Mouse (Mus musculus): ENCODE data around the gene Brip1.
A peak's percentile ranks its signal among the peaks of the same experiment; 100 is the strongest.

Brip1 gene

DNA sequence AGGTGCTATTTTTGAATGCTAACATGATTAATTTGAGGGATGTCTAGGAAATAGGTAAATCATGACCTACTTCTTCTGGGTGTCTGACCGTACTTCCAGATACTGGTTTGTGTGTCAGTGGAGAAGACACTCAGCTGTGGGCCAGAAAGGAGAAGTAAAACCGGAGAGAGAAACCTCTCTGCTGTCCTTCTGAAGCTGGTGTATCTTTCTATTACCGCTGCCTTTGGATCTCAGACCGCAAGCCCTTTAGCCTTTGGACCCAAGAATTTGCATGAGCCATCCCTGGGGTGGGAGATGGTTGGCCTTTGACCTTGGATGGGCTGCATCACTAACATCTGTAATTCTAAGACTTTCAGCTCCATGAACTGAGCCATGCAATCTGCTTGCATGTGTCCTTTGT, 93.7 kb downstream of the Brip1 start:
- DNase-seq (ENCODE audit: low spot score) = no peak

DNA sequence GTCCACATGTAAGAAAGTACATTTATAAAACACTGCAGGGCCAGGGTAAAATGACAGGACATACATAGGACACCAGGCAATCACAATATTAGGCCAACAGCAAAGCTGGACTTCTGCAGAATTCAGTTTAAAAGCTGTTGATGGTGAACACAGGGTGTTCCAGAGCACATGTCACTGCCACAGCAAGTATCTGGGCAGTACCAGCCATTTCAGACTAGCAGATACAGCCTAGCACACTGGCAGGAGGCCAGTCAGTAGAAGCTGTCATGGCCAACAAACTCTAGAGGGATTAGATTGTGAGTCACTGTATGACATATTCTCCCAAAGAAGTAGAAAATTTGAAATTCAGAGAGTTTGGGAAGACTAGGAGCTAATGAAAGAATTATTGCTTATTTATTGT, 94.4 kb downstream of the Brip1 start:
- no peak for DNase-seq (ENCODE audit: low spot score)

DNA sequence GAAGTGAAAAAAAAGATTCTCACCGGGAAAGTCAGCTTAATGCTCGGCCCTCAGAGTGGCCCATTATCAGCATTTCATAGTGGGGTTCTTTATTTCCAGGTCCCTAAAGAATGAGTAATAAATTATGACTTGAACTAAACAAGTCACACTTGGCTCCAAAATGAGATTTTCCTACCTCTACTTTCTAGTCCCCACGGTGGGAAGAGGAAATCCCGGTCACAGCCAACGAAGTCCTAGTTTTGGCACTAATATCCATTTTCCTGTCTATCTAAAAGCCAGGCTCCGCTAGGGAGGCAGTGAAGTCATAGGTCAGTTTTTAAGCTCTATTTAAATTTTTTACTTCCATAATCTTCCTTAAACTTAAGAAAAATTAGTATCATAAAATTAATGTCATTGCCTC, 99.8 kb downstream of the Brip1 start:
- no peak for DNase-seq (ENCODE audit: low spot score)

DNA sequence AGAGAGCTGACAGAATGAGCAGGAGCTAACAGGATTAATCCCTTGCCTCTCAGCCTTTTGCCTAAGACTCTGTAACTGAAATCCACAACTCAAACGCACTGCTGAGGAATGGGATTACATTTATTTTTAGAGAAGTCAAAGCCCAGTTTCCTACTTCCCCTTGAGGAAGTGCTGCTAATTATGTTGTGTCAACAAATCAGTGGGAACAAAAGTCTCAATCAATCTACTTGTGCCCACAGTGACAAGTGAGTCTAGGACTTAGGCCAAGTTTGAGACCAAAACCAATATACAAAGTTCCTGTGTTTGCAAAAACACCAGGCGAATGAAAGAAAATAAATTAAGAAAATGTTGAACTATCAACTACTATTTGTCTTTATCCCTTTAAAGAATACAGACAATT, 101.7 kb downstream of the Brip1 start:
- DNase-seq (ENCODE audit: low spot score) = no peak

DNA sequence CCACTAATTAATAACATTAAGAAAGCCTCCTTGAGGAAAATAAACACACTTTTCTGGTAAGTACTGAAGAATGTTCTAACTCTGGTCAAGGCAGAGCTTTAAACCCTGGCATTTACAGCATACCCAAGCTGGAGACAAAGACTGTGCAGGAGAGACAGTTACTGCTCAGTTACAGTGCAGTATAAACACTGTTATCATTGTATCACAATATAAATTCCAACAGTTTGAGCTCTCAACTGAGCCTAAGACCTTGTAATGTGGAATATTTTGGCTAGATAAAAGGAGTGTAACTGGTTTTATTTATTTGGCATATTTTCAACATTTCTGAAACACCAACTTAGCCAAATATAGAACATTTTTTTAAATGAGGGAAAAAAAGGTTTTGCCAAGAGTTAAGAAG, 112.2 kb downstream of the Brip1 start:
- no peak for DNase-seq (ENCODE audit: low spot score)

DNA sequence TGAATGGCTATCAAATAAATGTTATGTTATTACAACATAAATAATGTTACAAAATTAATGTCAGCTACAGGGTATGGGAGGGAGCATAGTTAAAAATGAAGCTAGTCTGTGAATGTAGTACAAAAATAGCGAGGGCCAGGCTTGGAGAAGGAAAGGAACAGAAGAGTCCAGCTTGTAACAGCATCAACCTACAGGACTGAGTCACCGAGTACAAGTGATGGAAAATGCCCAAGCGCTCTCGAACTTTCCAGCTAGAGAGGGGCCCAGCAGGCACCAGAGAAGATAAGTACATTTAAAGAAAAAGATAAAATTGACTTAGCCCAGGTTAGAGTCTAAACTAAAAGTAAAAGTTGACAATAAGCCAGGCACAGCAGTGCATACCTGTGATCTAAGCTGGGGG, 116.5 kb downstream of the Brip1 start:
- DNase-seq (ENCODE audit: low spot score) = no peak

DNA sequence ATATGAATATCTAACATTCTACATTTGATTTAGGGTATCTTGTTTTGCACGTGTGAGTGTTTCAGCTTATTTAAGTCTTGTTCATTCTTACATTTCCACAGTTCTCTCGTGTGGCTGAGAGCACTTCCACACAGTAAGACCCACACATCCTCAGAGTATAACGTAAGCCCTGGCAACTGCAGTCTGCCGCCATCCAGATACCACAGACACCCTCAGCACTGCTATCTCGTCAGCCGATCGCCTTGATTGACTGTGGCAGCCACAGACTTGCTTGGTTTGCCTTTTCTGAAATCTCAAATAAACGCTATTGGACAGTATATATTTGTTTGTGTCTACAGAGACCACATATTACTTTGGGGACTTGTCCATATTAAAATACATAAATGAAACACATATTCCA, 123.0 kb downstream of the Brip1 start:
- DNase-seq (ENCODE audit: low spot score) = no peak

DNA sequence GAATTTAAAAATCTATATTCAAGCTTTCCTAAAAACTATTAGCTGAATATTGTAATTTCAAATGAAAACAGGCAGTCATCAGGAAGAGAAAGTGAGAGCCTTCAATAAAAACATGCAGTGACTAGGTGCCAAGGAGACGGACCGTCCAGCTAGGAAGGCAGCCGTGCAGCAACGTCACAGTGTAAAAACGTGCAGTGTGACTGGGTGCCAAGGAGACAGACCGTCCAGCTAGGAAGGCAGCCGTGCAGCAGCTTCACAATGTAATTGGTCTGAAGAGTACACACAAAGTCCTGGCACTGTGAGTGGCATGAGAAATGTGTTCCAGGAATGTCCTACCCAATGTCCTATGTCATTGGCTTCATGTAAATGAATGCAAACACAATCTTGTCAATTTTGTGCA, 124.0 kb downstream of the Brip1 start:
- DNase-seq (ENCODE audit: low spot score) = no peak

DNA sequence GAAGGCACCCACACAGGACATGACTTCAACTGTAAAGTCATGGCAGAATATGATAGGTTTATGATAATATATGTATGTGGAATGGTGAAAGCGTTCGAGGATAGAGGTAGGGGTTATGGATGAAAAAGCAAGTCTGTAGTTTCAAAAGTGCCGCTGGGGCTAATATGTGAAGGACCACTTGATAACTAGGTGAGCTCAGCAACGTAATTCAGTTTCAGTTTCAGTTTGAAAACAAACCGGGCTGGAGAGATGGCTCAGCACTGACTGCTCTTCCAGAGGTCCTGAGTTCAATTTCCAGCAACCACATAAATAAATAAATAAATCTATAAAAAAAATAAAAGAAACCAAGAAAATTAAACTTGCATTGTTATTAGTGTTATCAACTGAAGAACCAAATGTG, 124.6 kb downstream of the Brip1 start:
- no peak for DNase-seq (ENCODE audit: low spot score)

DNA sequence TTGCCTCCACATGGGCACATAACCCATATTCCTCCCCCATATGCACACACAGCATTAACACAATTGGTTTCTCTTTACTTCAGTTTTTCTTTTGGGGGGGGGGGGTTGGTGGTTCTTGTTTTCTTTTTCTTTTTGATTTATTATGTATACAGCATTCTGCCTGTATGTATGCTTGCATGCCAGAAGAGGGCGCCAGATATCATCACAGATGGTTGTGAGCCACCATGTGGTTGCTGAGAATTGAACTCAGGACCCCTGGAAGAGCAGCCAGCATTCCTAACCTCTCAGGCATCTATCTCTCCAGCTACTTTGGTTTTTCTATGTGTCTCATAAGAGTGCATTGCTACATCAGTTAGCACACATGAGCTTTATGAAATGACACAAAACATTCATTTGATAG, 125.6 kb downstream of the Brip1 start:
- no peak for DNase-seq (ENCODE audit: low spot score)

DNA sequence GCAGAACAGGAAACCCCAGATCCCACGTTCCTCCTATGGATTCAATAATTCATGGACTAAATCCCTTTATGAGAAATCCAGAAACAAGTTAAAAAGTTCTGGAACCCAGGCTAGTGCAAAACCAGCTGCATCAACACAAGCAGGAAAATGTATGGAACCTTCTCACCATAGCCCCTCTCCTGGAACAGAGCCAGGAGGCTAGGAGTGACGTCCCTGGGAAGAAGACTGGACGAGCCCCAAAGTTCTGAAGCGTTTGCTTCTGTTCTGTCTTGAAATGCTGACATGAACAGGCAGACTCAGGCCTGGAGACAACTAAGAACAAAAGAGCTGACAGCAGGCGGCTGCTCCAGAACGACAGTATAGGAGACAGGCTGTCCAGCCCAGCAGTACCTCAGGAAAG, 132.3 kb downstream of the Brip1 start:
- DNase-seq (ENCODE audit: low spot score) = no peak

DNA sequence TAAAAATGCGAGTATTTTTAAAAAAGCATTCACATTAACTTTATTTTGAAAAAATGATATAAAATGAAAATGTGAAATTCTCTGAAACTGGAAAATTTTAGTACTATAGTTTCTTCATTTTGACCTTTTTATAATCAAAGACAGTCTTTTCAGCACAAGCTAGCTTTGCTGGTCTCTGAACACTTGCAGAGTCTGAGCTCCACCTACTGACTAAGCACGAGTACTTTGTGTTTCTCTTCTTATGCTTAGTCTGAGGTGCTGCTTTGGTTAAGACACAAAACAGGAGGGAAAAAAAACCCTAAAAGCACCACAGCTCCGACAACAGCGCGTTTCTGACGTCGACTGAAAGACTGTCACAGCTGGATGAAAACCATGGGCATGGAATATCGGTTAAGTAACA, 133.8 kb downstream of the Brip1 start:
- no peak for DNase-seq (ENCODE audit: low spot score)

DNA sequence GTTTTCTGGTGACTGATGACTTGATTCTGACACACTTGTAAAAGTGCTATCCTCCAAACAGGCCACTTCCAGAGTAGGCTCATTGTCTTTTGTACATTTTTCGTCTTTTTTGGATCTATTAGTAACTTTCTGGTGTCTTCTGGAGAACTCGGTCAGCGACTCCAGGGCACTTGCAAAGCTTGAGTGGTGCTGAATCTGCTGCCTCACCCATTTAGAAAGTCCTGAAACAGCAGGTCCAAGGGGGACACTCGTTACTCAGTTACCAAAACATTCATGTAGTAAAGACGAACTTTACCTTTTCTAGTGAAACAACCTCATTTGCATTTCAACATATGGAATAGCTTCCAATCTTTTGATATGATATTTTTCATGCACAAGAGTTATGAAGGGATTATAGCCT, 136.1 kb downstream of the Brip1 start:
- DNase-seq (ENCODE audit: low spot score) = no peak

DNA sequence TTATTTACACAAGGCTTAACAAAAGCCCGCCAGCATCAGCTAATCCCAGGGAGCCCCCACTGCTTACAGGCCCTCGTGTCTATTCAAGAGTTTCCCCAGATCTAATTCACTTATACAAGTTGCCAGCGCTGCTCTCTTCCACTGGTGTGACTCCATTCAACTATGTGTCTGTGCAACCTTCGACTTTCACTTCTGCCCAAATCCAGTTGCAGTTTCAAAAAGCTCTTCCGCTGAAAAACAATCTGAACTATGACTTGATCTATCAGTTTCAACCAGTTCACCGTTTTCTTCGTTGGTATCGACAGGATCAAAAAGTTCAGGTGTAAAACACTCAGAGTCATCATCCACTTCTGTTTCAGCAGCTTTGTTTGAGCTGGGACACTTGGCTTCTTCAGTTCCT, 139.8 kb downstream of the Brip1 start:
- no peak for DNase-seq (ENCODE audit: low spot score)

DNA sequence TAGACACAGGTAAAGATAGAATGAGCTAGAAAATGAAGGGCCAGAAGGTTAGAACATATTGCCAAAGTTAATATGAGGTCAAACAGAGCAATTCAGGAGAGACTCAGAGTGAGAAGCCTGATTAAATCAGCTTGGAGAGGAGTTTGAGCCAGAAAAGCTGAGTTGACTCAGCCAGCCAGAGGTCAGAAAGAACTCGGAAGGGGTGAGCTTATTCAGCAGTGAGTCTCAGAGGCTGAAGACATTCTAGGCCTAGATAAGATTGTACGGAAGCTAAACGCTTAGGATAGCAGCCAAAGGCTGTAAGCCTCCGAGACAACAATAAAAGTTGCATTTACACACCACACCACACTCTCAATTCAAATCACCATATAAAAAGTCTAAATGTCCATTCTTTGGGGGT, 141.9 kb downstream of the Brip1 start:
- DNase-seq (ENCODE audit: low spot score) = no peak

DNA sequence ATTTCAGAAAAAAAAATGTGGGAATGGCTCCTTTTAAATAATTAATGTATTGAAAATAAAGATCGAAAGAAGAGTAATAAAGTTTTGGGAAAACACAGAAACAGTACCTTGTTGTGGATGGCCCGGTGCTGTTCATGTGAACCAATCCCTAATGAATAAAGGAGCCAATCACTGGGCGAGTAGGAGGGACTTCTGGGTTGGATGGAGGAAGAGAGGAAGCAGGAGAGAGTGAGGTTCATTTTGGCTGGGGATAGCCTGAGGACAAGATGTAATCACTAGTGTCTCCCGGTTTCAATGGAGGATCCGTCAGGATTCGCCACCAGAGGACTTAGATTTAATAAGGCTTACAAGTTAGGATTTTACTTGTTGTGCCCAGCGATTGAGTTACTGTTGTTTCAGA, 145.2 kb downstream of the Brip1 start:
- no peak for DNase-seq (ENCODE audit: low spot score)

DNA sequence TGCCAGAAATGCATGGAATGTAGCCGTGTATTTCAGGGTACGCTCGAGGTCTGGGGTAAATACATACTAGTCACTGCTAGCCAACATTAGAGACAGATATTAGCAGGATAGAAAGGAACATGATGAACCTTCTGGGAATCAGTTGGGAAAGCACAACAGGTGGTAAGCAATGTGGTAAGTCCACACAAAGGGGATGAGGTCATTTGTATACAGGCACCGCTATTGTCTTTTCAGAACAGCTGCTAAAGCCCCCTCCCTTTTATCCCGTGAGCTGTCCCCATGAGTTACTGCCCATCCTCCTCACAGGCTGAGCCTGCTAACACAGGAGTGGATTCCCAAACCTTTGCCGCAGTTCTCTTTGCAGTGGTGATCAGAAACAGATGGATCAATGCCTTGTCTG, 149.6 kb downstream of the Brip1 start:
- DNase-seq (ENCODE audit: low spot score) = peak; percentile 2

DNA sequence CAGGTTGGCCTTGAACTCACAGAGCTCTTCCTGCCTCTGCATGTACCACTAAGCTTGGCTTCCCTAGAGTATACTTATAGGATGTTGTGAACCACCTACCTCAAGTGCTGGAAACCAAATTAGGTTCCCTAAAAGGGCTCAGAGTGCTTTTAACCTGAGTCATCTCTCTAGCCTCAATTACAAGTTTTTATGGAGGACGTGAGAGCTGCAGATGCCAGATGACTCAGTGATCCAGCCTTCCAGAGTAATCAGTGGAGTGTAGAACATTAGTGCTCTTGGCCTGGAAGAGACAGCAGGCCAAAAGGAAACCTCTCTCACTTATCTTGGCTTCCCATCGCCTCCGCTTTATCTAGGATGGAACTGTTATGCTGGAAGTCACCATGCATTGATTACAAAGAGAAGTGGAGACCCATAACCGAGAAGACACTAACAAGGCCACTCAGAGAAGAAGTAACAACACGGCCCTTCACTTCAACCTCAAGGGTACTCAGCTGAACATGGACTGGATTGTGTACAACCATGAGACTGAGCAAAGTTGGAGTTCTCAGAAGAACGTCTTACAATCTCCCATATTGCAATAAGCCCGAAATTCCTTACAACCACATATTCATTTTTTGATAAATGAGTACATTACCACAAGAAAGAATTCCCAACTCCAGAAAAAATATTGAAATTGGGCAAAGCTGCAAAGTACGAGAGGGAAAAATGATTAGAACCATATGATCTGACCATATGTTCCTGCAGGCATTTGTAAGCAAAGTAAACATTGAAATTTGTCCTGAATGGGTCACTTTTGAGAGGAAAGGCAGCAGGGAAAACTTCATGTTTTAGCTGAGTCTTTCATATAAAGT, 150.3 kb downstream of the Brip1 start:
- no peak for DNase-seq (ENCODE audit: low spot score)

DNA sequence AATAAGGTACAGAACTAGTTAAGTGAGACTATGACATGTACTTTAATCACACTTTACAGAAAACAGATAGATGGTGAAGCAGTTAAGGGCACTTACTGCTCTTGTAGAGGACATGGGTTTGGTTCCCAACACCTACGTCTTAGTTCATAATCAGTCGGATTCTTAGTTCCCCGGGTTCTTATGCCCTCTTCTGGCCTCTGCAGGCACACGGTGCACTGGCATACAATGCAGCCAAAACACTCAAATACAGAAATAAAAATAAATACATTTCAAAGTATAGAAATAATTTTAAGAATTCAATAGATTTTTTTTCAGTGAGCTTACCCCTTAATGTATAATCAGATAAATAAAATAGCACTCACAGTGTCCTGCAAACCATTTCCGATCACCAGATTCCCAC, 161.0 kb downstream of the Brip1 start:
- no peak for DNase-seq (ENCODE audit: low spot score)

DNA sequence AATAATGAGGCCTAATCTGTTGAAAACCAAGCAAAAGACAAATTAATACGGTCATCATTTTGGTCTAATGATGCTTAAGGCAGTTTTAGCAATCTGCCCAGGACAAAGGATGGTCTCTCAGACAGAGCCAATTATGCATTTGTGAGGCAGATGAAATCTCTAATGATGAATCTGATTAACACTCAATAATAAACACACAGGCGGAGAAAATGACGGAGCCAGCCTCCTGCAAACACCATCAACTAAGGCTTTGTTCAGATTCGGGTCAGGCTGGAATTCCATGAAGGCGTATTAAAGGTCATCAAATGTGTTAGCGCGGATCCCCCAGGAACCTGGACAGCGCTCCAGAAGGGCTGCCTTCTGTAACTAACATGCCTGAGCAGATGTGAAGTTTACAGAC, 161.6 kb downstream of the Brip1 start:
- DNase-seq (ENCODE audit: low spot score) = no peak

DNA sequence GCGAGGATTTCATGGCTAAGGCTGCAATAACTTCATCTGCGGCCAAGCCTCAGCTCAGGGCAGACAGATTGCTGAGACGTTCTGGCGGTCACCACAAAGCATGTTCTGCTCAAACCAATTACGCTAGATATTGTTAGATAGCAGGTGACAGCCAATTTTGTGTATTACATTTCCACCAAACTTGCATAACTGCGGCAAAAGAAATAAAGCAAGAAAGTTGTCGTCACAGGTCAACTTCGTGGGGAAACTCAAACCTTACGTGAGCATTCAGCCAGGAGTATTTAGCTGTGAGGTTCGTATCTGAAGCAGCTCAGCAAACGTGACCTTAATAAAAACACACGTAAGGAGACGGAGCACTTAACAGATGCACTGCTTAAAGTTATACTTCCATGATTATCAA, 162.3 kb downstream of the Brip1 start:
- DNase-seq (ENCODE audit: low spot score) = no peak

DNA sequence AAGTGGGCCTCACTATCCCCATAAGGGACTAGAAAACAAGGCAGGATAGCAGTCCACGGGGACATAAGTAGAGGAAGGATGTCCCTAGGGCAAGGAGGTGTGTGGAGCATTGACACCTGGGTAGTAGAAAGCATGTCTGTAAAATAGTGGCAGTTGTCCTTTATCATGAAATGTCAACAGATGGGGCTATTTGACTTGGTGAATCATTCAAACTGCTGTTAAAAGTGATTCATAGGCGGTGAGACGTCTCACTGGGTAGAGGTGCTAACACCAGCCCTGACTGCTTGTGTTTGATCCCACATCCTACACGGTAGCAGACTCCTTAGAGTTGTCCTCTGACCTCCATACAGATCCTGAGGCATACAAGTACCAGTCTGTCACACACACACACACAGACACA, 168.1 kb downstream of the Brip1 start:
- DNase-seq (ENCODE audit: low spot score) = no peak

DNA sequence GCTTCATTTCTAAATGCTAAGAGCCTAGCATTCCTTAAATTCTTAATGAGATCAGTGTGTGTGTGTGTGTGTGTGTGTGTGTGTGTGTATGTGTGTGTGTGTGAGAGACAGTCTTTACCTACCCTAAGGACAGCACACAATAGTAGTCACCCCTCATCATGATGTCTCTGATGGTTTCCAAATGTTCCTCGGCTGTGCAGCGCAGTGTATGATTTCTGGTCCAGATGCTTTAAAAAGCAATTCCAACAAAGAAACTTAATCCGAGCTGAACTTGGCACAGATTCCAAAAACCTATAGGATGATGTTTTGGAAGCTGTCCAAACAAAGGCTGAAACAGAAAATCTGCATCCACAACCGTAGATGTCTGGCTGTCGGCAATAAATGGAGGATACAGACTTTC, 173.0 kb downstream of the Brip1 start:
- DNase-seq (ENCODE audit: low spot score) = no peak

DNA sequence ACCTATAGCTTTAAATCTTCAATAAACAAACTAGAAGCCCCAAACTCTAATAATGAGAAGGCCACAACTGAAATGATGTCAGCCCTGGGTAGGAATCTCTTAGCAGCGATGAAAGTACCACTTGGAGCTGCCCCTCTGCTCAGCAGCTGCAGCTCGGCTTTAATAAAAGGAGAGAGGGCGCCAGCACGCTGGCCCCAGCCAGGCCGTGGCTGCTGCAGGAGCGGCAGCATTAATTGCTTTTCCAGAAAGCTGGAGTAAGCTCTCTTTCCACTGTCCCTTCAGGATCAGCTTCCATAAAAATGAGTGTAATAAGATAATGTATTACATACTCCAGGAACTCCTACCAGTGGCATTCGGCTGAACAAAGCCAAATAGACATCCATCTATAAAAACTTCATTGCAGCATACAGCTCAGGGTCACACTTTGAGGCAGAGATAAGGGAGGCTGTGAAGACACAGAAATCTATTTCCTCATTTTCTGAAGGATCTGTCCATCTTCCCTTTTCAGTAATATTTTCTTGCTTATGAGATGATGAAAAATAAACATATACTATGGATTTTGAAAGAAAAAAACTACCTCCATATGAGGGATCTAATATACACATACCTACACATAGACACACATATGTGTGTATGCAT, 174.3 kb downstream of the Brip1 start:
- no peak for DNase-seq (ENCODE audit: low spot score)
